Mouse (Mus musculus) erythroblast, embryonic 14.5 days (primary cell): Measurements from ENCODE around the gene Prkag3. TPM values are rescaled to one million over a fixed set of nuclear protein-coding genes. Genes with fewer than 3 reads are reported as not detected.

Source experiments
- H3K27me3 ChIP-seq: 2 replicates; pipeline ENCODE4 v1.6.1; 2012; ENCODE audit warnings: inconsistent platforms; ENCODE audit not compliant: control insufficient read depth
- H3K36me3 ChIP-seq: 2 replicates; pipeline ENCODE4 v1.6.1; 2012; ENCODE audit warnings: mild to moderate bottlenecking, inconsistent platforms; ENCODE audit not compliant: control insufficient read depth
- H3K4me1 ChIP-seq: 2 replicates; pipeline ENCODE4 v1.6.1; 2012; ENCODE audit warnings: inconsistent platforms; ENCODE audit not compliant: control insufficient read depth
- H3K4me3 ChIP-seq: replicated peaks from 2 replicates; pipeline ENCODE3; 2012; ENCODE audit warnings: moderate library complexity, mild to moderate bottlenecking, inconsistent platforms
- H3K9me3 ChIP-seq: 2 replicates; pipeline ENCODE4 v1.6.1; 2012; ENCODE audit warnings: low read length, inconsistent platforms, mixed read lengths; ENCODE audit not compliant: control insufficient read depth
- GATA1 ChIP-seq: IDR thresholded peaks from 2 replicates; pipeline ENCODE4 v1.6.1; 2012; ENCODE audit warnings: low read length, inconsistent platforms, mixed read lengths
- TAL1 ChIP-seq: IDR thresholded peaks from 3 replicates; pipeline ENCODE4 v1.6.1; 2012; ENCODE audit warnings: low read length, inconsistent platforms, mixed read lengths
- polyA plus RNA-seq: library from polyadenylated mRNA; stranded (reverse); fragments of >175 nt; gene quantifications from 2 replicates; pipeline ENCODE4 v1.2.3, GENCODE M21; 2012

Gene Prkag3
- polyA plus RNA-seq, 1 experiment = not detected

- Histone ChIP-seq H3K36me3 (no peaks in the 10 kb centered on the region), H3K27me3 (peaks cover 10% of the 10 kb centered on the region), H3K4me1 (no peaks in the 10 kb centered on the region), H3K4me3 (no peak overlapping the region), H3K9me3 (no peaks in the 10 kb centered on the region)
- TF ChIP-seq GATA1 (no peak), TAL1 (no peak)
These were observed 1.7 kb downstream of the Prkag3 start for GRCm38 (mm10) chr1:74747335-74747734.

- H3K4me3 ChIP-seq = no peak overlapping the region
- H3K27me3 ChIP-seq = no peaks in the 10 kb centered on the region
- no peaks in the 10 kb centered on the region for H3K36me3 ChIP-seq
- TF ChIP-seq GATA1 (no peak), TAL1 (no peak)
- no peaks in the 10 kb centered on the region for H3K9me3 ChIP-seq
- no peaks in the 10 kb centered on the region for H3K4me1 ChIP-seq
These were observed 8.2 kb downstream of the Prkag3 start for GRCm38 (mm10) chr1:74740846-74741245.

GRCm38 (mm10) chr1:74737500-74737899, 11.5 kb downstream of the Prkag3 start:
- Histone ChIP-seq H3K9me3 (no peaks in the 10 kb centered on the region), H3K4me1 (no peaks in the 10 kb centered on the region), H3K27me3 (no peaks in the 10 kb centered on the region), H3K4me3 (no peak overlapping the region), H3K36me3 (no peaks in the 10 kb centered on the region)
- TF ChIP-seq GATA1 (no peak), TAL1 (no peak)

GRCm38 (mm10) chr1:74736977-74737376, 12.0 kb downstream of the Prkag3 start:
- no peaks in the 10 kb centered on the region for H3K27me3 ChIP-seq
- H3K4me1 ChIP-seq = no peaks in the 10 kb centered on the region
- no peaks in the 10 kb centered on the region for H3K36me3 ChIP-seq
- no peak overlapping the region for H3K4me3 ChIP-seq
- TF ChIP-seq GATA1 (no peak), TAL1 (no peak)
- H3K9me3 ChIP-seq = no peaks in the 10 kb centered on the region

GRCm38 (mm10) chr1:74728446-74728845, 20.6 kb downstream of the Prkag3 start:
- Histone ChIP-seq H3K36me3 (no peaks in the 10 kb centered on the region), H3K27me3 (no peaks in the 10 kb centered on the region), H3K4me1 (no peaks in the 10 kb centered on the region), H3K9me3 (no peaks in the 10 kb centered on the region), H3K4me3 (no peak overlapping the region)
- TF ChIP-seq GATA1 (no peak), TAL1 (no peak)

GRCm38 (mm10) chr1:74726674-74727073, 22.3 kb downstream of the Prkag3 start:
- H3K27me3 ChIP-seq = no peaks in the 10 kb centered on the region
- no peak overlapping the region for H3K4me3 ChIP-seq
- no peaks in the 10 kb centered on the region for H3K9me3 ChIP-seq
- no peaks in the 10 kb centered on the region for H3K4me1 ChIP-seq
- TF ChIP-seq TAL1 (no peak), GATA1 (no peak)
- H3K36me3 ChIP-seq = no peaks in the 10 kb centered on the region

GRCm38 (mm10) chr1:74726114-74726513, 22.9 kb downstream of the Prkag3 start:
- Histone ChIP-seq H3K4me3 (no peak overlapping the region), H3K4me1 (no peaks in the 10 kb centered on the region)
- TF ChIP-seq GATA1 (no peak), TAL1 (no peak)

GRCm38 (mm10) chr1:74723748-74724147, 25.3 kb downstream of the Prkag3 start:
- Histone ChIP-seq H3K4me1 (no peaks in the 10 kb centered on the region), H3K9me3 (no peaks in the 10 kb centered on the region), H3K27me3 (no peaks in the 10 kb centered on the region), H3K36me3 (no peaks in the 10 kb centered on the region), H3K4me3 (no peak overlapping the region)
- no peak for TF ChIP-seq TAL1
- TF ChIP-seq GATA1 = no peak

More at GRCm38 (mm10) chr1:74726114-74726513, 22.9 kb downstream of the Prkag3 start:
- Histone ChIP-seq H3K9me3 (no peaks in the 10 kb centered on the region), H3K27me3 (no peaks in the 10 kb centered on the region), H3K36me3 (no peaks in the 10 kb centered on the region)

- H3K9me3 ChIP-seq = no peaks in the 10 kb centered on the region
- TF ChIP-seq GATA1 = no peak
- TF ChIP-seq TAL1 = no peak
- H3K4me3 ChIP-seq = no peak overlapping the region
- no peaks in the 10 kb centered on the region for H3K4me1 ChIP-seq
- no peaks in the 10 kb centered on the region for H3K36me3 ChIP-seq
- H3K27me3 ChIP-seq = no peaks in the 10 kb centered on the region
These were observed 27.4 kb downstream of the Prkag3 start for GRCm38 (mm10) chr1:74721657-74722056.

- no peak overlapping the region for H3K4me3 ChIP-seq
- no peak for TF ChIP-seq GATA1
- TF ChIP-seq TAL1 = no peak
- no peaks in the 10 kb centered on the region for H3K9me3 ChIP-seq
- no peaks in the 10 kb centered on the region for H3K4me1 ChIP-seq
- H3K36me3 ChIP-seq = no peaks in the 10 kb centered on the region
- H3K27me3 ChIP-seq = peaks cover 8% of the 10 kb centered on the region
These were observed 29.7 kb downstream of the Prkag3 start for GRCm38 (mm10) chr1:74719281-74719680.
